Mouse (Mus musculus) limb, embryonic 14.5 days (tissue): Measurements from ENCODE around the gene Btf3. TPM values are rescaled to one million over a fixed set of nuclear protein-coding genes. Genes with fewer than 3 reads are reported as not detected.
A peak's percentile ranks its signal among the peaks of the same experiment; 100 is the strongest.

Experiments
- ATAC-seq: fragments of 200-750 bp; cut with Nextera tagmentation; 2 replicates; pipeline ENCODE4 v1.8.0; 2017; ENCODE audit warnings: low read depth, moderate number of reproducible peaks, moderate TSS enrichment; ENCODE audit not compliant: low FRiP score
- DNase-seq: peaks from one replicate; pipeline ENCODE4 v3.0.0-alpha.2; 2015; ENCODE audit warnings: low spot score
- H3K27ac ChIP-seq: fragments of 300-500 bp; sonication (generic); replicated peaks from 2 replicates; pipeline ENCODE4 v1.5.1; 2014; ENCODE audit warnings: low read depth, mild to moderate bottlenecking, low read length, moderate library complexity, mixed read lengths
- H3K27me3 ChIP-seq: fragments of 300-500 bp; sonication (generic); 2 replicates; pipeline ENCODE4 v1.6.1; 2014; ENCODE audit warnings: low read length, mixed read lengths; ENCODE audit not compliant: control insufficient read depth, insufficient read depth
- H3K36me3 ChIP-seq: fragments of 300-500 bp; sonication (generic); 2 replicates; pipeline ENCODE4 v1.6.1; 2014; ENCODE audit warnings: mild to moderate bottlenecking, low read length, moderate library complexity, mixed read lengths; ENCODE audit not compliant: control insufficient read depth, insufficient read depth
- H3K4me1 ChIP-seq: fragments of 300-500 bp; sonication (generic); 2 replicates; pipeline ENCODE4 v1.6.1; 2014; ENCODE audit warnings: antibody characterized with exemption, low read length, mixed read lengths; ENCODE audit not compliant: control insufficient read depth, insufficient read depth
- H3K4me2 ChIP-seq: fragments of 300-500 bp; sonication (generic); replicated peaks from 2 replicates; pipeline ENCODE4 v1.6.1; 2014; ENCODE audit warnings: low read depth, mild to moderate bottlenecking, low read length, moderate library complexity; ENCODE audit not compliant: severe bottlenecking
- H3K4me3 ChIP-seq: fragments of 300-500 bp; sonication (generic); replicated peaks from 2 replicates; pipeline ENCODE4 v1.5.1; 2014; ENCODE audit warnings: low read length
- H3K9ac ChIP-seq: fragments of 300-500 bp; sonication (generic); 2 replicates; pipeline ENCODE4 v1.6.1; 2014; ENCODE audit warnings: mild to moderate bottlenecking, low read depth, low read length, moderate library complexity; ENCODE audit not compliant: severe bottlenecking
- H3K9me3 ChIP-seq: fragments of 300-500 bp; sonication (generic); 2 replicates; pipeline ENCODE4 v1.6.1; 2016; ENCODE audit warnings: low read length; ENCODE audit not compliant: control insufficient read depth
- POLR2A ChIP-seq: fragments of 200-500 bp; IDR thresholded peaks from 2 replicates; pipeline ENCODE4 v1.8.0; 2012; ENCODE audit warnings: inconsistent platforms, mild to moderate bottlenecking, moderate library complexity, borderline replicate concordance; ENCODE audit not compliant: insufficient read depth, insufficient read length; ENCODE audit errors: extremely low read depth
- WGBS: fragments of 180-500 bp; shearing (Covaris S2); extraction: QIAGEN DNeasy Blood & Tissue Kit; methylation state at CpG from one replicate; pipeline ENCODE4 v1.1.7; 2014; 5-methylcytosine and 5-hydroxymethylcytosine counted together
- polyA plus RNA-seq, 2 experiments: library from polyadenylated mRNA; depleted of rRNA in 1 of 2; stranded (reverse) in 1 of 2; unstranded in 1 of 2; fragments of >200 nt; fragmentation: Nextera tagmentation in 1 of 2; extraction: Ambion mirVana in 1 of 2; gene quantifications; 2 replicates each; pipeline versions ENCODE4 v1.2.1 to v1.2.3; 2012 to 2014

The Btf3 gene
- polyA plus RNA-seq, 2 experiments, result 731 to 867 TPM

DNA sequence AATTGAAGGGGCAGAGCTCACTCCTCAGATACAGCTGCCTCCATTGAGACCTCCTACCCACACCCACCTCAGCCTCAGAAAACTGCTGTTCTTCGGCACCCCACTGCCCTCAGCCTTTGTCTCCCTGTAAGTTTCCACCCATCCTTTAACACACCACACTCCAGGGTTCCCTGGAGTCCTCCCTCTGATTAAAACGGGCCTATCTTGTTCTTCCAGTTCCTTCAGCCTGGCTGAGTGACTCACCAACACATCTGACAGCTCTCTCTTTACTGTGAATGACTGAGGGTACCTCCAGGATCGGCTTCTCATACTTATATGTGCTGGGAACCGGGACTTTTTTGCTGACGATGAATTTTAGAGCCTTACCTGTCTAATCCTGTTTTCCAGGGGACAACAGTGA is 20.7 kb downstream of the Btf3 start:
- peak; percentile 37 for DNase-seq
- TF ChIP-seq POLR2A, result no peak
- no peak for ATAC-seq
- H3K9ac ChIP-seq, result no peak overlapping the region
- no peak overlapping the region for H3K4me3 ChIP-seq
- no peaks in the 10 kb centered on the region for H3K27me3 ChIP-seq
- no peaks in the 10 kb centered on the region for H3K9me3 ChIP-seq
- no peak overlapping the region for H3K4me2 ChIP-seq
- H3K4me1 ChIP-seq, result no peaks in the 10 kb centered on the region
- WGBS, result 51% methylated on average over 5 of the region's 5 CpGs
- H3K36me3 ChIP-seq, result no peaks in the 10 kb centered on the region
- no peak overlapping the region for H3K27ac ChIP-seq

- no peak for TF ChIP-seq POLR2A
- no peak for DNase-seq
- Histone ChIP-seq H3K9me3 (no peaks in the 10 kb centered on the region), H3K27ac (no peak overlapping the region), H3K4me3 (no peak overlapping the region), H3K4me1 (no peaks in the 10 kb centered on the region), H3K27me3 (no peaks in the 10 kb centered on the region), H3K36me3 (no peaks in the 10 kb centered on the region), H3K9ac (no peak overlapping the region), H3K4me2 (no peak overlapping the region)
- 77% methylated on average over 8 of the region's 8 CpGs for WGBS
- ATAC-seq, result no peak
These were observed 25.1 kb downstream of the Btf3 start for GRCm38 (mm10) chr13:98291712-98292111.

- Histone ChIP-seq H3K27me3 (no peaks in the 10 kb centered on the region), H3K4me2 (no peak overlapping the region), H3K4me1 (no peaks in the 10 kb centered on the region), H3K9me3 (no peaks in the 10 kb centered on the region), H3K36me3 (no peaks in the 10 kb centered on the region), H3K4me3 (no peak overlapping the region), H3K9ac (no peak overlapping the region), H3K27ac (no peak overlapping the region)
- no peak for TF ChIP-seq POLR2A
- ATAC-seq (no peak), DNase-seq (no peak)
- 35% methylated on average over 2 of the region's 2 CpGs for WGBS
These were observed 26.1 kb downstream of the Btf3 start for GRCm38 (mm10) chr13:98290719-98291118.

DNA sequence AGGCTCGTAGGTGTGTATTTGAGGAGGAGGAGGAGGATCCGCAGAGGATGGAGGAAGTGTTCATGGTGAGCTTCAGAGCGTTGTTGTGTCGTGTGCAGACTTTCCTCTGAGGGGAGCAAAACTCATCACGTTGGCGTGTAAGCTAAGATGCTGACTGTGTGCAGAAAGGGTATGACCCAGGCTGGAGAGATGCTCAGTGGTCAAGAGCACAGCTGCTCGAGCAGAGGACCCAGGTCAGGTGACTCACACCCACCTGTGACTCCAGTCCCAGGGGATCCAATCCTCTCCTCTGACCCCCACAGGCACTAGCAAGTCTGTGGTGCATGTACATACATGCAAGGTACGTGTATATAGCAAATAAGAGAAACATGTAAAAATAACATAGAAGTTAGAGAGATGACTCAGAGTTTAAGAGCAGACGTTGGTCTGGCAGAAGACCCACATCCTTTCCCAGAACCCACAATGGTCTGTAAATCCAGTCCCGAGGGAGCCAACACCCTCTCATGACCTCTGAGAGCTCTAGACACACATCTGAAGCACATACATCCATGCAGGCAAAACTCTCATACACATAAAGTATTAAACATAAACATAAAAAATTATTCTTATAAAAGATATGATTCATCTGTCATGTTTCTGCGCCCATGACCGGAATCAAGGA is 35.7 kb downstream of the Btf3 start:
- Histone ChIP-seq H3K9ac (no peak overlapping the region), H3K4me1 (no peaks in the 10 kb centered on the region), H3K9me3 (no peaks in the 10 kb centered on the region), H3K27ac (no peak overlapping the region), H3K4me3 (no peak overlapping the region), H3K27me3 (no peaks in the 10 kb centered on the region), H3K4me2 (no peak overlapping the region), H3K36me3 (no peaks in the 10 kb centered on the region)
- DNase-seq (no peak), ATAC-seq (no peak)
- WGBS, result 74% methylated on average over 12 of the region's 12 CpGs
- no peak for TF ChIP-seq POLR2A

DNA sequence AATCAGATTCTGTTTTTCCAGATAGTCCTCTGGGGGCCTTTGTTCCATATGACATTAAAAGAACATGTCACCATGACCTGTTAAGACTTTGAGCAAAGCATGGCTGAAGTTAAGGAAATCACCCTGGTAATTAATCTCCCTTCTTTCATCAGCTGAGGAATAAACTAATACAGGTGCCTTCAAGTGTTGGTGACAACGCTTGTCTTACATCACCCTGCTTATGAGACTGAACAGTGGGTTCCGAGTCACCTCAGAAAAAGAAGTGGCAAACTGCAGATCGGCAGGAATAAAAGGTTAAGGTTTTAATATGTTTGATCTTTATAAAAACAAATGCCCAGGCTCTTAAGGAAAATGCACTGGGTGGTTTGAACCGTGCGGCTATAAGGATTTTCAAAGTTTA is 37.1 kb downstream of the Btf3 start, which contains the start of gene Gm21976:
Gene Gm21976 (plus strand): TSS at position 202 of the 400 bp plus-strand sequence.
- H3K9me3 ChIP-seq, result no peaks in the 10 kb centered on the region
- no peak for ATAC-seq
- no peak within 1 kb of the TSS for H3K4me3 ChIP-seq
- peaks cover 2% of the 10 kb centered on the region for H3K36me3 ChIP-seq
- H3K9ac ChIP-seq, result no peak within 1 kb of the TSS
- H3K4me2 ChIP-seq, result no peak within 1 kb of the TSS
- no peaks in the 10 kb centered on the region for H3K4me1 ChIP-seq
- H3K27me3 ChIP-seq, result no peaks in the 10 kb centered on the region
- no peak for DNase-seq
- 69% methylated on average over 5 of the region's 5 CpGs for WGBS
- no peak for TF ChIP-seq POLR2A
- no peak within 1 kb of the TSS for H3K27ac ChIP-seq

DNA sequence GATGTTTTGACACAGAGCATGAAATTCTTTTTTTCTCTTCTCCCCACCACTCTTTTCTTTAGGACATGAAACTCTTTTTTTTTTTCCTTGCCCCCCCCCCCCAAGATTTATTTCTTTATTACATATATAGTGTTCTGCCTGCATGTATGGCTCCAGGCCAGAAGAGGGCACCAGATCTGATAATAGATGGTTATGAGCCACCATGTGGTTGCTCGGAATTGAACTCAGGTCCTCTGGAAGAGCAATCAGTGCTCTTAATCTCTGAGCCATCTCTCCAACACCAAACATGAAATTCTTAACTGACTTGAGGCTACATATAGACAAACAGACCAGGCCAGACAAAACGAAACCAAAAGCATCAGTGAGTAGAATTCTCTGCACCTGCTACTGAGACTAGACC is 39.3 kb downstream of the Btf3 start:
- WGBS, result 82% methylated on average over 2 of the region's 2 CpGs
- no peak overlapping the region for H3K4me2 ChIP-seq
- ATAC-seq, result no peak

More for the DNA sequence above, 39.3 kb downstream of the Btf3 start:
- Histone ChIP-seq H3K27ac (no peak overlapping the region), H3K4me3 (no peak overlapping the region), H3K4me1 (no peaks in the 10 kb centered on the region), H3K27me3 (no peaks in the 10 kb centered on the region), H3K9ac (no peak overlapping the region), H3K36me3 (peaks cover 20% of the 10 kb centered on the region), H3K9me3 (no peaks in the 10 kb centered on the region)
- TF ChIP-seq POLR2A, result no peak
- no peak for DNase-seq
